Mouse (Mus musculus) mature B cell (primary cell): ENCODE results near the gene Tmed1.
"Not testable (repeated sequence)": the region's sequence is repeated elsewhere in the genome, so short reads cannot be mapped to it uniquely, and the experiment has no call there.

Experiments
- in situ Hi-C: fragments of 300-500 bp; cut with MboI; formaldehyde crosslinking; loops from 2 replicates; pipeline ENCODE4 v1.14.3; 2019

The Tmed1 gene

DNA sequence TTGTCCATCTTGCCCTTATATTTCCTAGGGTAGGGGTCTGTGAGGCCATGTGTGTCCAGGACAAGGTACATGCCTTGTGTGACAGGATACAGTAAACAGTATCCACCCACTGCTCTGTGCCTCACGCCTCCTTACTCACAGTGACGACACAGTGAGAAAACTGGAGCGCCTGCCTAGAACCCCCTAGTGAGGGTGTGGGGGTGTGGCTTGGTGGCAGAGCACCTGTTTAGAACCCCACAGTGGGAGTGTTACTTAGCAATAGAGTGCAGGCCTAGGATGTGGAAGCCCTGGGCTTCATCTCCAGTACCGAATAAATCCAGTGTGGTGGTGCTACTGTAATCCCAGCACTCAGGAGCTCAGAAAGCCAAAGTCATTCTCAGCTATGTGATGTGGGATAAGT lies 37.1 kb downstream of the Tmed1 start:
- in situ Hi-C loops: no loop called here

DNA sequence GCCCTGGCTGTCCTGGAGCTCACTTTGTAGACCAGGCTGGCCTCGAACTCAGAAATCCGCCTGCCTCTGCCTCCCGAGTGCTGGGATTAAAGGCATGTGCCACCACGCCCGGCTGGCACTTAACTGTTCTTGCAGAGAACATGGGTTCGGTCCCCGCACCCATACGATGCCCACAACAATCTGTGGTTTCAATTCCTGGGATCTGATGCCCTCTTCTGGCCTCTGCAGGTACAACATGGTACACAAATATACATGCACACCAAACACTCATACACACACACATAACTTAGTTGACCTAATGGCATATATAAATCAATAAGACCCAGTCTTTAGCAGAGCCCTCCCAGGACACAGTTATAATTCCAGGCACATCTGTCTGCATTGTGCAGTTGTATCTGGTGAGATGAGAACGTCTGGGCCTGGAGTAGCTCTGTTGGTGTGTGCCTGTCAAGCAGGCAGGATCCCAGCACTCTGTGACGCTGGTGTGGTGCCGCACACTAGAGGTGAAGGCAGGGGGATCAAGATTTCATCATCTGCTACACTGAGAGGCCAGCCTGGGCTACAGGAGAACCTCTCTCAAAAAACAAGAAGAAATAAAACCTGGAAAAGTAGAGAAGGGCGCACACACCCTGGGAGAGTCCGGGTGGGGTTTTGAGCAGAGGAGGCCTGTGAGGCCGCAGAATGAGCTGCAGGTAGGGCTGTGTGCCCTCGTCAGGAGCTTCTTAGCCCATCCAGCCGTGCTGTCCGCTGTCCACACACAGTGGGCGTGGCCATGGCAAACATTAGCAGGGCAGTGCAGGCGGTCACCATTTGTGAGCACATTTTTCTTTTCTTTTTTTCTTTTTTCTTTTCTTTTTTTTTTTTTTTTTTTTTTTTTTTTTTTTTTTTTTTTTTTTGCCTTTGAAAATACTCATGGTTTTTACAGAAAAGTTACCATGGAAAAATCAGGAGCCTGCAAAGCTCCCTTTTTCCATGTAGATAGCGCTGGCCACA lies 40.7 kb downstream of the Tmed1 start:
- in situ Hi-C loops: no loop called here

DNA sequence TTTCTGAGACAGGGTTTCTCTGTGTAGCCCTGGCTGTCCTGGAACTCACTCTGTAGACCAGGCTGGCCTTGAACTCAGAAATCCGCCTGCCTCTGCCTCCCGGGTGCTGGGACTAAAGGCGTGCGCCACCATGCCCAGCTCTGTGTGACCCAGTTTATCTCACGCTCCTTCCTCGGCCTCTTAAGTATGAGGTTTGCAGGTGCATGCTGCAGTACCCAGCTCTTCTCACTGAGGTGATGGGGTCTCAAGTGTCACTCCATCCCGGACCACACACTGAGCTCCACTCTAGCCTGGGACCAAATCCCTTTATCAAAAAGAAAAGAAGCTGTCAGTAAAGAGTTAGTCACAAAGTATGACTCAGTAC lies 45.5 kb downstream of the Tmed1 start:
- in situ Hi-C loops: not testable (repeated sequence)

DNA sequence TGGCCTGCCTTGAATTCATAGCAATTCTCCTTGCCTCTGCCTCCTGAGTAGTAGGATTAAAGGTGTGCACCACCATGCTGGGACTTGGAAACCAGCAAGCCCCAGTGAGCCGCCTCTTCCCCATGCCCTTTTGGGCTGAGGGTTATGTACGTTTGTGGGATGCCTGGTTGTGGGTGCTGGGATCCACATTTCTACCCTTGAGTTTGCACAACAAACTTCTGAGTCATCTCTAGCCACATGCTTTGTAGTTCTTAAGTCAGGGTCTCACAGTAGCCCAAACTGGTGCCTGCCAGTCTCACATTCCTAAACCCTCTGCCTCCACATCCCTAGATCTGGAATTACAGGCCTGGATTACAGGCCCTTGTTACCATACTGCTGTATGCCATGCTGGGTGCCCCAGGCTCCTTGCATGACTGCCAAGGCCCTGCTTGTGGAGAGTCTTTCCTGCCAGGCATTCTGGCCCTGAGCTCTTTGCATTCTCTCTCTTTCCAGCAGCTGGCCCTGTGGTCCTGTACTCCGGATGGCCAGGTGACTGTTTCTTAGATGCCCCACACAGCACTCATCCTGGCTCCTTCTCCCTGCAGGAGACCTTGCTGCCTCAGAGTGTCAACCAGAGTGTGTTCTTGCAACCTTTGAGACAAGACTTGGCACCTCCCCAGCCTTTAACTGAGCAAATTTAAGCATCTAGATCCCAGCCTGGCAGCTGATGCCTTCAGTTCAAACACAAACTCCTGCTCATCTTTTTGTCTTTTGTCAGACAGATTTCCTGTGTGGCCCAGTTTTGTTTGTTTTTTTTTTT lies 46.1 kb downstream of the Tmed1 start:
- in situ Hi-C loops: no loop called here

DNA sequence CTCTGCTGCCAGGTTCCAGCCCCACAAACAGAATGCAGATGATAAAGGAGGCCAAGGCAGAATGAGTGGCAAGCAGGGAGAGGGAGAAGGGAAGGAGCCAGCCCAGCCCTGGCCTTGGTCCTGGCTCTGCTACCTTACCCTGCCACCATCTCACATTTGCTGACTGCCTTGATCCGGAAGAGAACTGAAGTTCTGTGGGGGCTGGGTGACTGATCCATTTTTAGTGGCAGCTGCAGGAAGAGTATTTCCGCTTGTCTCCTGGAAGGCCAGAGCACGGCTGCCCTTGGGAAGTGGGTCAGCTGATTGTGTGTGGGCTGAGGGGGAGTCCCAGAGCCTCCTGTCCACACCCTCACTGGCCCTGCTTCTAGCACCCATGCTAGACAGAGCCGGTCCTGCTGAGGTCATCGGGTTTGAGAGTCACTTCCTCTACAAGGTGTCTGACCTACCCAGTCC lies 46.9 kb downstream of the Tmed1 start:
- in situ Hi-C loops: no loop called here

DNA sequence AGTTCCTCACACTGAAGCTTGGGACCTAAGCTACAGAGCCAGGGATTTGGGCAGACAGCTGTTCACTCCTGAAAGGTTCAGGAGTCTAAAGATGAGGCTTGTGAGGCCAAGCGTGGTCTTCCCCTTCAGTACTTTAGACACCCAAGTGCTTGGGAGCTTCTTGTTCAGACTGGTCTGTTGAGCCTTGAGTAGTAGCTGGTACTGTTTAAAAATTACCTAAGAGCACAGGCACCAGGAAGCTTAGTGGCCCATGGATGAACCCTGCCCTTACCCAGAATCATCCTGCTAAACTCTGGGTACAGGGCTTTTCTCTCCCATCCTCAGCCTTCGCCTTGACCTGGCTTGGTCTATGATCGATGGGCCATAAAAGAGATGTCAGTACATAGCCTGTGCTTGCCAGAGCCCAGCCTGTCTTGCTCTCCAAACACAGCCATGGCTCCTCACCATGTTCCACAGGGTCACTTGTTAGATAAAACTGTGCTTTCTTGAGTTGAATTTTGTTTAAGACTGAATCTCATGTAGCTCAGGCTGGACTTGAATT lies 49.6 kb downstream of the Tmed1 start:
- in situ Hi-C loops: no loop called here

DNA sequence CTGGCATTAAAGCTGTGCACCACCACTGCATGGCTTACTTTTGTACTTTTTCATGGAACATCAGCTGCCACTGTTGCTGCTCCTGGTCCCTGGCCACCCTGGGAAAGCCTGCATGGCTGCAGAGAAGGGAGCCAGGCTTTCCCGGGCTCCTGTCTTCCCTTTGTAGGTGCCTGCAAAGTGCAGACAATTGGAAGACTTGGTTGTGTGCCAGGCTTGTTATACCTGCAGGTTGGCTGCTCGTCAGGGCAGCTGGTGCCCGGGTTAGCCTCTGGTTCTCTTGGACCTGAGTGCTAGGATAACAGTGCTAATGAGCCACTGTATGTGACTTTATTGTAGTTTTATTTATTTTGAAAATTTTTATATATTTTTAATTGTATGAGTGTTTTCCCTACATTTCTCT lies 51.2 kb downstream of the Tmed1 start:
- in situ Hi-C loops: no loop called here
